In genomic region chr1:39936332-39936802, GRCm38 (mm10) we compare ENCODE assay signal across 8 mouse cellular contexts. TPM values are rescaled to one million over a fixed set of nuclear protein-coding genes. Genes with fewer than 3 reads are reported as not detected.
DNase-seq lines count a peak whose midpoint lies in the region; ATAC-seq lines count a peak whose summit lies in the region.

No protein-coding gene starts in this region.

- intact Hi-C loops in gastrocnemius, postnatal 14 days (cut with DNase I; ENCODE audit: low total_unique reads): loop anchor here (10.0 kb wide), 1 partner anchor 252 kb away; no protein-coding TSS in a partner anchor

- peak overlapping the region; percentile 94 for H3K4me3 ChIP-seq in megakaryocyte, embryonic 14.5 days (replicated peaks)

- H3K27me3 ChIP-seq in megakaryocyte, embryonic 14.5 days (replicated peaks): peaks cover 4% of the 10 kb centered on the region

- peaks cover 11% of the 10 kb centered on the region for H3K36me3 ChIP-seq in megakaryocyte, embryonic 14.5 days (replicated peaks; ENCODE audit: low read length)

- DNase-seq in adipocyte (ENCODE audit: low spot score): peak; percentile 57
- DNase-seq in embryo, embryonic 10 days (ENCODE audit: low spot score): peak; percentile 93
- peak; percentile 85 for DNase-seq in gastrocnemius, postnatal 14 days
- DNase-seq in left cerebral cortex, adult 9 months (ENCODE audit: low spot score in 2 of 2): peak; percentile 62 to 91
- peak; percentile 86 to 90 for DNase-seq in right cerebral cortex, adult 2 months (ENCODE audit: low spot score in 2 of 2)
- DNase-seq in urinary bladder, postnatal 10 days (ENCODE audit: low spot score): peak; percentile 54

- no peaks in the 10 kb centered on the region for H3K9me3 ChIP-seq in megakaryocyte, embryonic 14.5 days

- peak; percentile 85 for ATAC-seq in inflammation-experienced regulatory T-cells, adult 6 months

- H3K4me1 ChIP-seq in megakaryocyte, embryonic 14.5 days: peaks cover 69% of the 10 kb centered on the region

RNA-seq across cellular contexts. Expression of gene Map4k4, which starts 35.7 kb away (rescaled TPM):
- total RNA-seq in gastrocnemius, postnatal 14 days (2021): 10 to 100 TPM; 53.2 to 53.6 TPM
- polyA plus RNA-seq in inflammation-experienced regulatory T-cells, adult 6 months (2017; shearing (Covaris generic)): 10 to 100 TPM; 16.0 to 44.7 (median 36.6) TPM
- polyA plus RNA-seq in megakaryocyte, embryonic 14.5 days (2012; ENCODE audit: insufficient read depth, low replicate concordance): 13.5 and 22.8 TPM in 2 replicates

Comparison
In these comparisons a context has a peak if more than half of its experiments do, and no peak if none do; other contexts are left out.
1. Peak in every context shown above with its lines: DNase-seq, ATAC-seq and H3K4me3 ChIP-seq.